Mouse (Mus musculus): ENCODE results near the gene Klf8. TPM values are rescaled to one million over a fixed set of nuclear protein-coding genes. Genes with fewer than 3 reads are reported as not detected.
A peak's percentile ranks its signal among the peaks of the same experiment; 100 is the strongest.
"Not testable (repeated sequence)": the region's sequence is repeated elsewhere in the genome, so short reads cannot be mapped to it uniquely, and the experiment has no call there.

The Klf8 gene
- polyA plus RNA-seq (2016; fragmentation: Nextera tagmentation; extraction: Ambion mirVana), result 3.3 and 3.8 TPM in 2 replicates

DNA sequence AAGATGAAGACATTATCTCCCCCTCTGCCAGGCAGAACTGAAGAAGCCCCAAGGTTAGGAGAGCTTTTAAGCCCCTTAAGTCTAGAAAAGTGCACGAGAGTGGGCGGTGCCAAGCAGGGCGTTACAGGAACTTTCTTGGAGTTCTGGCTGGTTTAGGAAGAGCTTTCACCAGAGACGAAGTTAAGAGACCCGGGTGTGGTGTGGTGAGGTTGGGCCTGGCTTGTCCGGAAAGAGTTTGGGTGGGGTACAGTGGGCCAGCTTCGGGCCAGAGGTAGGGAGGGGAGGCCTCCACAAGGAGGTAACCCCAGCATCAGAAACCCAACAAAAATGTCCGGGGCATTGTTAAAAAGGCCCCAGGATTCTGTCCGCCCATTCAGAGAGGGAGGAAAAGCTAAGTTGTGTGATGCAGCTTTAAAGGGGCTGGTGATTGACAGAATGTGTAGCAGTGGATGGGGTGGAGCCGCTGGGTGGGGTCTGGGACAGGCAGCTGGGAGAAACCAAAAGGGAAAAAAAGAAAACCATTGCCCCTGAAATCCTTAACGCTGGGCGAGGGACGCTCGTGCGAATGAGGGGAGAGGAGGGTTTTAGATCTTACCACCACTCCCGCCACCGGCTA, at the start of gene Klf8:
Gene Klf8, plus strand, starts transcription at position 163 of the 616 bp plus-strand sequence.
- 28% methylated on average over 16 of the region's 17 CpGs for WGBS
- ATAC-seq (ENCODE audit: low FRiP score, low read depth), result peak; percentile 82
- Histone ChIP-seq H3K27me3 (peaks cover 18% of the 10 kb centered on the region; the same call in 1 of the 2 replicates), H3K4me2 (replicated peaks) (peak within 1 kb of the TSS; percentile 51), H3K9ac (replicated peaks) (peak within 1 kb of the TSS; percentile 58), H3K27ac (replicated peaks) (peak within 1 kb of the TSS; percentile 30; the same call in 1 of the 2 replicates), H3K4me3 (peak within 1 kb of the TSS; percentile 56), H3K36me3 (no peaks in the 10 kb centered on the region), H3K9me3 (no peaks in the 10 kb centered on the region), H3K4me1 (0 out of 2 replicates have a peak, but pooled peaks cover 2% of the 10 kb centered on the region)

DNA sequence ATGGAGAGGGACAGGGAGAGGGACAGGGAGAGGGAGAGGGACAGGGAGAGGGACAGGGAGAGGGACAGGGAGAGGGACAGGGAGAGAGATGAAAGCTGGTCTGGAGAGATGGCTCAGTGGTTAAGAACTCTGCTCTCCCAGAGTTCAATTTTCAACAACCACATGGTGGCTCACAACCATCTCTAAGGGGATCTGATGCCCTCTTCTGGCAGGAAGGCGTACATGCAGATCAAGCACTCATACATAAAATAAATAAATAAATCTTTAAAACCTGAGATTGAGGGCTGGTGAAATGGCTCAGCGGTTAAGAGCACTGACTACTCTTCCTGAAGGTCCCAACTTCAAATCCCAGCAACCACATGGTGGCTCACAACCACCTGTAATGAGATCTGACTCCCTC, 38.1 kb upstream of the Klf8 start:
- not testable (repeated sequence) for H3K4me2 ChIP-seq (replicated peaks); H3K9ac ChIP-seq (replicated peaks); H3K27me3 ChIP-seq; H3K4me3 ChIP-seq; H3K27ac ChIP-seq (replicated peaks); H3K9me3 ChIP-seq; H3K4me1 ChIP-seq; H3K36me3 ChIP-seq; ATAC-seq (ENCODE audit: low FRiP score, low read depth)
- 72% methylated on average over 2 of the region's 2 CpGs for WGBS

DNA sequence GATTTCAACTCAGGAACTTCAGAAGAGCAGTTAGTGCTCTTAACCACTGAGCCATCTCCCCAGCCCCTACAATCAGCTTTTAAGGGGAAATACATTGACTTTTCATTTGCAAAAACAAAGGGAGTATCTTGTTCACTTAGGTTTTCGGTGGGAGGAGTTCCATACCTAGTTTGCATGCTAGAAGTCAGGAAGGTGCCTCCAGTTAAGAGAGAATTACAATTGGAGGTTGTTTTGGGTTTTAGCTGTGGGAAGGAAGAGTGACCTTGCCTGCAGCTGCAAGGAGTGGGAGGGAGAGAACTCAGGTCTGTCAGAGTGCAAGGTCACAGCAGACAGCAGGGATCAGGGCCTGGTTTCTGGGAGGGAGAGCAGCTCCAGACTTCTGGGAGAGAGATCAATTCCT, 26.2 kb upstream of the Klf8 start:
- Histone ChIP-seq H3K4me2 (replicated peaks) (no peak overlapping the region), H3K4me3 (no peak overlapping the region), H3K36me3 (no peaks in the 10 kb centered on the region), H3K27me3 (no peaks in the 10 kb centered on the region), H3K27ac (replicated peaks) (no peak overlapping the region), H3K9me3 (no peaks in the 10 kb centered on the region), H3K4me1 (no peaks in the 10 kb centered on the region), H3K9ac (replicated peaks) (no peak overlapping the region)
- no peak for ATAC-seq (ENCODE audit: low FRiP score, low read depth)
- WGBS, result 75% methylated on average over 1 of the region's 1 CpGs

GRCm38 (mm10) chrX:153231240-153231639, 6.0 kb upstream of the Klf8 start:
- no peak for ATAC-seq (ENCODE audit: low FRiP score, low read depth)
- 68% methylated on average over 2 of the region's 2 CpGs for WGBS
- Histone ChIP-seq H3K4me1 (0 out of 2 replicates have a peak, but pooled peaks cover 2% of the 10 kb centered on the region), H3K27me3 (peaks cover 6% of the 10 kb centered on the region; the same call in 1 of the 2 replicates), H3K9ac (replicated peaks) (no peak overlapping the region), H3K4me2 (replicated peaks) (no peak overlapping the region), H3K27ac (replicated peaks) (no peak overlapping the region), H3K36me3 (no peaks in the 10 kb centered on the region), H3K9me3 (no peaks in the 10 kb centered on the region), H3K4me3 (no peak overlapping the region)

DNA sequence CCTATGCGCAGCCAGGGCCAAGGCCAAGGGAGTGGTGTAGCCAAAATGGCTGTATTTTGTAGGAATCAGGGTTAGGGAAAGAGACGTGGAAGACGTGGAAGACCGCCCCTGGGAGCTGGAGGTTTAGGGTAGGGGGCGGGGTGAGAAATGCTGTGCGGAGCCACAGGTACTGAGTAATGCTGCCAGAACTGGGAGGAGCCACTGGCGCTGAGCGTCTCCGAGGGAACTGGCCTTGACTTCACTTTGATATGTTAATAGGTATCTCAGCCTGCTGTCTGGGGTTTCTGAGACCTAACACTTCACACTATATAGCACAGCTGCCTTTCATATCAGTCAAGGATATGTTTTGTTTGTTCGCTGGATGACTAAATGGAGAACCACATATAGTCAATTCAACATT, 4.0 kb upstream of the Klf8 start:
- no peak overlapping the region for H3K27ac ChIP-seq (replicated peaks)
- no peak overlapping the region for H3K4me3 ChIP-seq
- 21% methylated on average over 10 of the region's 10 CpGs for WGBS
- peak overlapping the region; percentile 32 for H3K4me2 ChIP-seq (replicated peaks)
- H3K9ac ChIP-seq (replicated peaks), result no peak overlapping the region
- peaks cover 20% of the 10 kb centered on the region; the same call in 1 of the 2 replicates for H3K27me3 ChIP-seq
- no peaks in the 10 kb centered on the region for H3K36me3 ChIP-seq
- 0 out of 2 replicates have a peak, but pooled peaks cover 2% of the 10 kb centered on the region for H3K4me1 ChIP-seq
- ATAC-seq (ENCODE audit: low FRiP score, low read depth), result no peak
- H3K9me3 ChIP-seq, result no peaks in the 10 kb centered on the region

- H3K27ac ChIP-seq (replicated peaks), result peak overlapping the region; percentile 30; the same call in 1 of the 2 replicates
- 21% methylated on average over 23 of the region's 23 CpGs for WGBS
- ATAC-seq (ENCODE audit: low FRiP score, low read depth), result peak; percentile 94
- H3K4me2 ChIP-seq (replicated peaks), result peak overlapping the region; percentile 51
- peaks cover 18% of the 10 kb centered on the region; the same call in 1 of the 2 replicates for H3K27me3 ChIP-seq
- H3K9me3 ChIP-seq, result no peaks in the 10 kb centered on the region
- 0 out of 2 replicates have a peak, but pooled peaks cover 2% of the 10 kb centered on the region for H3K4me1 ChIP-seq
- H3K9ac ChIP-seq (replicated peaks), result peak overlapping the region; percentile 58
- no peaks in the 10 kb centered on the region for H3K36me3 ChIP-seq
- peak overlapping the region; percentile 56 for H3K4me3 ChIP-seq
These were observed 746 bp downstream of the Klf8 start for GRCm38 (mm10) chrX:153237920-153238504.

GRCm38 (mm10) chrX:153254256-153254655, 17.0 kb downstream of the Klf8 start:
- Histone ChIP-seq H3K4me2 (replicated peaks) (no peak overlapping the region), H3K36me3 (no peaks in the 10 kb centered on the region), H3K9me3 (no peaks in the 10 kb centered on the region), H3K27ac (replicated peaks) (no peak overlapping the region), H3K4me3 (no peak overlapping the region), H3K9ac (replicated peaks) (no peak overlapping the region), H3K4me1 (no peaks in the 10 kb centered on the region), H3K27me3 (no peaks in the 10 kb centered on the region)
- no peak for ATAC-seq (ENCODE audit: low FRiP score, low read depth)
- 77% methylated on average over 1 of the region's 1 CpGs for WGBS

GRCm38 (mm10) chrX:153255504-153255903, 18.2 kb downstream of the Klf8 start:
- no peak overlapping the region for H3K4me2 ChIP-seq (replicated peaks)
- no peaks in the 10 kb centered on the region for H3K36me3 ChIP-seq
- ATAC-seq (ENCODE audit: low FRiP score, low read depth), result no peak
- H3K4me3 ChIP-seq, result no peak overlapping the region
- H3K4me1 ChIP-seq, result no peaks in the 10 kb centered on the region
- no peak overlapping the region for H3K9ac ChIP-seq (replicated peaks)
- no peaks in the 10 kb centered on the region for H3K27me3 ChIP-seq
- H3K27ac ChIP-seq (replicated peaks), result no peak overlapping the region
- no peaks in the 10 kb centered on the region for H3K9me3 ChIP-seq
- 93% methylated on average over 2 of the region's 2 CpGs for WGBS

DNA sequence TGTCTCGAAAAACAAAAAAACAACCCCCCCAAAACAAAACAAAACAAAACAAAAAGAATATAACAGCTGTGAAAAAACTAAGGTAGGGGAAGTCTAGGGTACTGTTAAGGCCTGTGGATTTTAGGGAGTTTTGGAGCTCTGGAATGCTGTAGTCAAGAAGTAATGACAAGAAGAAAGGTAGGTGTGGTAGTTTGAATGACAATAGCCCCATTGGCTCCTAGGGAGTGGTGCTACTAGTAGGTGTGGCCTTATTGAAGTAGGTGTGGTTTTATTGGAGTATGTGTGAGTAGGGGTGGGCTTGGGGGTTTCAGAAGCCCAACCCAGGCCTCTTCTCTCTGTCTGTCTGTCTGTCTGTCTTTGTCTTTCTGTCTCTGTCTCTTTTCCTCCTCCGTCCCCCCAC, 44.9 kb downstream of the Klf8 start:
- no peak for ATAC-seq (ENCODE audit: low FRiP score, low read depth)
- no peak overlapping the region for H3K9ac ChIP-seq (replicated peaks)
- no peaks in the 10 kb centered on the region for H3K36me3 ChIP-seq
- no peak overlapping the region for H3K4me3 ChIP-seq
- H3K27ac ChIP-seq (replicated peaks), result no peak overlapping the region
- no peaks in the 10 kb centered on the region for H3K4me1 ChIP-seq
- no peaks in the 10 kb centered on the region for H3K9me3 ChIP-seq
- H3K27me3 ChIP-seq, result no peaks in the 10 kb centered on the region
- 81% methylated on average over 2 of the region's 2 CpGs for WGBS
- no peak overlapping the region for H3K4me2 ChIP-seq (replicated peaks)

DNA sequence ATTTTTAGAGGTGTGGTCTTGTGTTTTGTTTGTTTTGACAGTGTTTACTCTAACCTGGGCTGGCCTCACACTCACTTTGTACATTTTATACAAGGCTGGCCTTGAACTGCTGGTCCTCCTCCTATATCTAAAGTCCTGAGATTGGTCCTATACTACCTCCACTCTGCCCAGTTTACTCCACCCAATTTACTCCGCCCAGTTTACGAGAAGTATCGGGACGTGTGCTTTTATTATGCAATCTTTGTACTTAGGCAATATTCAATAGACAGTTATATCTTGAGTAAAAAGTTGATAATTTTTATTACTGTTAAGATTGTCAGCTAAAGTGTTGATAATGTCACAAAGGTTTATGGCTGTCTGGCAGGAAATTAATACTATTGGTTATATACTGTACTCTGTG, 74.1 kb downstream of the Klf8 start:
- no peaks in the 10 kb centered on the region for H3K4me1 ChIP-seq
- H3K4me2 ChIP-seq (replicated peaks), result no peak overlapping the region

GRCm38 (mm10) chrX:153323105-153323504, 85.8 kb downstream of the Klf8 start:
- Histone ChIP-seq H3K4me2 (replicated peaks) (no peak overlapping the region), H3K4me1 (no peaks in the 10 kb centered on the region), H3K9ac (replicated peaks) (no peak overlapping the region), H3K27me3 (no peaks in the 10 kb centered on the region), H3K4me3 (no peak overlapping the region), H3K36me3 (no peaks in the 10 kb centered on the region), H3K27ac (replicated peaks) (no peak overlapping the region), H3K9me3 (no peaks in the 10 kb centered on the region)
- WGBS, result 57% methylated on average over 3 of the region's 3 CpGs
- ATAC-seq (ENCODE audit: low FRiP score, low read depth), result no peak

More for the DNA sequence above, 74.1 kb downstream of the Klf8 start:
- no peak overlapping the region for H3K9ac ChIP-seq (replicated peaks)
- no peaks in the 10 kb centered on the region for H3K9me3 ChIP-seq
- H3K27ac ChIP-seq (replicated peaks), result no peak overlapping the region
- no peak for ATAC-seq (ENCODE audit: low FRiP score, low read depth)
- no peaks in the 10 kb centered on the region for H3K36me3 ChIP-seq
- WGBS, result 91% methylated on average over 4 of the region's 4 CpGs
- no peak overlapping the region for H3K4me3 ChIP-seq
- H3K27me3 ChIP-seq, result no peaks in the 10 kb centered on the region

- WGBS, result 82% methylated on average over 3 of the region's 3 CpGs
- H3K36me3 ChIP-seq, H3K4me3 ChIP-seq: not testable (repeated sequence)
These were observed 96.9 kb downstream of the Klf8 start for GRCm38 (mm10) chrX:153334140-153334539.

More at GRCm38 (mm10) chrX:153334140-153334539, 96.9 kb downstream of the Klf8 start:
- H3K9ac ChIP-seq (replicated peaks); ATAC-seq (ENCODE audit: low FRiP score, low read depth); H3K9me3 ChIP-seq; H3K4me2 ChIP-seq (replicated peaks); H3K27me3 ChIP-seq; H3K27ac ChIP-seq (replicated peaks); H3K4me1 ChIP-seq: not testable (repeated sequence)
